Mouse (Mus musculus) bone marrow, adult 2 months (tissue): ENCODE results near the gene Lrp10. TPM values are rescaled to one million over a fixed set of nuclear protein-coding genes. Genes with fewer than 3 reads are reported as not detected.

Experiments
- H3K27ac ChIP-seq: fragments of 200-500 bp; 2 replicates; pipeline ENCODE4 v1.5.1; 2012; ENCODE audit warnings: low read depth, mild to moderate bottlenecking, control low read depth, inconsistent platforms, low read length; ENCODE audit not compliant: control insufficient read depth, poor library complexity, insufficient read depth
- H3K4me1 ChIP-seq: fragments of 200-500 bp; 2 replicates; pipeline ENCODE4 v1.6.1; 2011; ENCODE audit warnings: low read length; ENCODE audit not compliant: control insufficient read depth, insufficient read depth
- H3K4me3 ChIP-seq: fragments of 200-500 bp; replicated peaks from 2 replicates; pipeline ENCODE3; 2011; ENCODE audit warnings: mild to moderate bottlenecking, low read depth, low read length, control low read depth; ENCODE audit not compliant: control insufficient read depth
- CTCF ChIP-seq: fragments of 200-500 bp; IDR thresholded peaks from 2 replicates; pipeline ENCODE4 v1.5.1; 2011; ENCODE audit warnings: low read length, control low read depth; ENCODE audit not compliant: control insufficient read depth, insufficient read depth
- POLR2A ChIP-seq: fragments of 200-500 bp; IDR thresholded peaks from 2 replicates; pipeline ENCODE4 v1.6.1; 2011; ENCODE audit warnings: low read depth, mild to moderate bottlenecking, control low read depth, low read length, borderline replicate concordance; ENCODE audit not compliant: control insufficient read depth
- WGBS: fragments of 180-500 bp; shearing (Covaris S2); methylation state at CpG from one replicate; pipeline ENCODE4 v1.1.7; 2018; 5-methylcytosine and 5-hydroxymethylcytosine counted together
- polyA plus RNA-seq: library from polyadenylated mRNA; stranded (reverse); fragments of >200 nt; gene quantifications from 2 replicates; pipeline ENCODE4 v1.2.4, GENCODE M21; 2011; ENCODE audit warnings: low replicate concordance; ENCODE audit not compliant: missing spikeins, insufficient read depth, insufficient read length

The Lrp10 gene
- polyA plus RNA-seq, 1 experiment, result 29.0 TPM

DNA sequence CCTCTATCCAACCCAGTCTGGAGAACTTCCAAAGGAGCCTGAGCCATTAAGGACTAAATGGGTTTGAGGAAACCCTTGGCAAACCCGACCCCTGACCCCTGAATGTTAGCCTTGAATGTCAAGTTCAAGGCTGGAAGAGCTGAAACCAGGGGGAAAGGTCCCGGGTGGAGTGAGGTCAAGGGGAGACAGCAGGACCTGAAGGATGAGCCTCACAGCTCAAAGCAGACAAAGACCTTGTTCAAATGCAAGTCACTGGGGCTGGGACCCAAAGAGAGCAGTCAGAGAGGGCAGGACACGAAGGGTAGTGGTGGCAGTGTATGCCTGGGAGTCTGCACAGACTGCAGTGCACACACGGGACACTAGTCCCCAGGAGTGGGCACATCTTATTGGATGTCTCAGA lies 22.6 kb upstream of the Lrp10 start:
- Histone ChIP-seq H3K4me1 (peaks cover 1% of the 10 kb centered on the region; the same call in 1 of the 2 replicates), H3K27ac (no peak overlapping the region), H3K4me3 (no peak overlapping the region)
- WGBS, result 79% methylated on average over 4 of the region's 4 CpGs
- TF ChIP-seq POLR2A (no peak), CTCF (no peak)

DNA sequence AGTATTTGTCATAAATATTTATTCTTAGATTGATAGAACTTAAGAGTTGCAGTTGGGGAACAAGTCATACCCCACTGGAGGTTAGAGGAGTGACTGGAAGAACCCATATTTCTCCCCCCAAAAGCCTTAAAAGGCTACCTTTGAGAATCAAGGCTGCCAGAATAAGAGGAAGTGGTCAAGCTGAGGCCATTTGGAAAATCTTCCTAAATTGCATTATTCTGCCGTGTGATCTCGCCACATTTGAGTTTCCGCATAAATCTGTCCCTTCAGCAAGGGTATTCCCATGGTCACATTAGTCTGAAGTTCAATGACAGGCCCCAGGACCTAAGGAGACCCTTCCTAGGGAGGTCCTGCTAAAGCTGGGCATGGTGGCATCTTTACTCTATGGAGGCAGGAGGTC lies 21.4 kb upstream of the Lrp10 start:
- WGBS, result 27% methylated on average over 3 of the region's 3 CpGs
- TF ChIP-seq CTCF, result no peak
- TF ChIP-seq POLR2A, result no peak
- Histone ChIP-seq H3K4me3 (no peak overlapping the region), H3K27ac (no peak overlapping the region), H3K4me1 (peaks cover 1% of the 10 kb centered on the region; the same call in 1 of the 2 replicates)

DNA sequence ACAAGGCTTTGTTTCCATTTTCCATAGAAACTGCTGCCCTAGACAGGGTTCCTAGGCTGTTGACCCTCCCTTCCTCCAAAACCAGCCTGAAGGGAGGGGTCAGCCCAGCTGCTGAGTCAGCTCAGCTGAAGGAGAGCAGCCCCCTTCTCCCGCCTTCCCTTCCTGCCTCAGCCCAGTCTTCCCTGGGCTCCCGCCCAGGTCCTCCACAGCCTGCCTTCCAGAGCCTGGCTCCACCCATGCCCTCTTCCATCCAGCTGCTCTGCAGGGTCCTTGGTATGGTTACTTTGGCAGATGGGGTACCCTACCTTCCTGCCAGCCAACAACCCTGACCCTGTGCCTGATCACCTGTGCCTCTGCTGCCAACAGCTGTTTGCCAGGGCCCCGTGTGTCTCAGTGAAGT lies 20.7 kb upstream of the Lrp10 start:
- Histone ChIP-seq H3K27ac (peak overlapping the region; percentile 19; the same call in 1 of the 2 replicates), H3K4me3 (no peak overlapping the region), H3K4me1 (peaks cover 1% of the 10 kb centered on the region; the same call in 1 of the 2 replicates)
- TF ChIP-seq POLR2A, result no peak
- no peak for TF ChIP-seq CTCF
- 41% methylated on average over 3 of the region's 3 CpGs for WGBS

DNA sequence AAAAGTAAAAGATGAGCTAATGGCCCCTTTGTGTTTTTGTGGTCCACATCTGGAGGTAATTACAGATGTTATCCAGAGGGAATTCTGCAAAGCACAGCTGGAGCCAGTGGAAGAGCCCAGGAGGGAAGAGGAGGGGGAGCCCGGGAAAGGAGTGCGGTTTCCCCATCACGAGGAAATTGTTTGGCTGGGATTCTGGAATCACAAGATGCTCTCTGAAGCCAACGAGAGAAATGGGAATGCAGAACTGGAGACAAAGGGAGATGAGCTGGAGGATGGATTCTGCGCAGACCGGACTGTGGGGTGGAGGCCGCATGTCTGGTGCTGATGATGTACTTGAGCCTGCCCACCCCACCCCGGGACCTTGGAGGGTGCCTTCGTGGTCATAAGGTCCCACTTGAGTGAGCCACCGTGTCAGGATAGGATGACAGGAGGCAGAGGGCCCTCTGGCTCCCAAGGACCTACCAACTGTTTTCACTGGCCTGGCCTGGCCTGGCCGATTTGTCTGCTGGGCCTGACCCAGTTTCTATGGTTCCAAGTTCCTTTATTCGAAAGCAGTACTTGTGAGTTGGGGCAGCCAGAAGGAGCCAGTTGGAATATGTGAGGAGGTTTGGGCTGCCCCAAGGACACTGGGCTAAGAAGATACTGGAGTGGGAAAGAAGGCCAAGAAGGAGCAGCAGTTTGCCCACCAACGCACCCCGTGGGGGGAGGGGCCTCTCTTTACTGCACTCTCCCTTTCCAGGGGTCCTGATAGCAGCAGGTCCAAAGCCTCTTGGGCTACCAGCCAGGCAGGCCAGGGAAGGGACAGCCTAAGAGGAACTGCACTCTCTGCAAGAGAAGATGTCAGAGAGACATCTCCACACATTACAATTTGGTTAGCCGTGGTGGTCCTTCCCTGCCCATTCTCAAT lies 20.0 kb upstream of the Lrp10 start:
- H3K27ac ChIP-seq, result no peak overlapping the region
- no peak overlapping the region for H3K4me3 ChIP-seq
- TF ChIP-seq CTCF (no peak), POLR2A (no peak)
- WGBS, result 79% methylated on average over 15 of the region's 15 CpGs
- peaks cover 1% of the 10 kb centered on the region; the same call in 1 of the 2 replicates for H3K4me1 ChIP-seq

DNA sequence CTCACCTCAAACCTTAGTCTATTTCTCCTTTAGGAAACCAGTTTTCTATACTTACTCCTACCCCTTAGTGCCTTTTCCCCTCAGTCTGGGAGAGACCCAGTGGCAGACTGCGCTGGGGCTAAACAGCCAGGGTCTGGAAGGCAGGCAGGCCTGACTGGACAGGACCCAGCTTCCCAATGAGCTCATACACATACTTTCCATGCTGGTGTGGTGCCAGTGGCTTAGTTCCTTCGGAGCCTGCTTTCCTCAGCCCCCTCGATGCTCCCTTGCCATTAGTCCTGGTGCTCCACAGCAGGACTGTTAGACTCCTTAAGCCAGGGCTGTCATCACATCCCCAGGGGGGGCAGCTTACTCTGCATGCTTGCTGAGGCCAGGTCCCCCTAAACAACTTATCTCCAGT lies 18.5 kb upstream of the Lrp10 start:
- 79% methylated on average over 3 of the region's 3 CpGs for WGBS
- no peak for TF ChIP-seq POLR2A
- no peak for TF ChIP-seq CTCF
- H3K27ac ChIP-seq, result no peak overlapping the region
- H3K4me3 ChIP-seq, result no peak overlapping the region
- H3K4me1 ChIP-seq, result peaks cover 3% of the 10 kb centered on the region; the same call in 1 of the 2 replicates

DNA sequence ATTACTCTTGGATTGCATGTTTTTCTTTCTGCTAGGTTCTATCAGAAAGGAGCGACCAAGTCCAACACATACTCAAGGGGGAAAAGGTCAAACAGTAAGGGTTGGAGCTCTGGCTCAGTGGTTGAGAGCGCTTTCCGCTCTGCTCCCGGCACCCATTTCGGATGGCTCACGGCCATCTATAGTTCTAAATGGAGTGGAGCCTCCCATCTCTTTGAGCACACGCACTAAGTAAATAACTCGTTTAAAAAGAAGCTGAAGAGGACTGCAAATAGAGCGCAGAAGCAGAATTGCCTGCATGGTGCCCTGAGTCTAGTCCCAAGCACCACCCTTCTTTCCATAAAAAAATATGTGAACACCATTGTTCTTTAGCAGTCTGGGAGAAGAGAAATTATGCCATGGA lies 10.4 kb upstream of the Lrp10 start:
- no peak overlapping the region for H3K27ac ChIP-seq
- TF ChIP-seq CTCF (no peak), POLR2A (no peak)
- H3K4me3 ChIP-seq, result no peak overlapping the region
- peaks cover 1% of the 10 kb centered on the region; the same call in 1 of the 2 replicates for H3K4me1 ChIP-seq
- 89% methylated on average over 9 of the region's 9 CpGs for WGBS

DNA sequence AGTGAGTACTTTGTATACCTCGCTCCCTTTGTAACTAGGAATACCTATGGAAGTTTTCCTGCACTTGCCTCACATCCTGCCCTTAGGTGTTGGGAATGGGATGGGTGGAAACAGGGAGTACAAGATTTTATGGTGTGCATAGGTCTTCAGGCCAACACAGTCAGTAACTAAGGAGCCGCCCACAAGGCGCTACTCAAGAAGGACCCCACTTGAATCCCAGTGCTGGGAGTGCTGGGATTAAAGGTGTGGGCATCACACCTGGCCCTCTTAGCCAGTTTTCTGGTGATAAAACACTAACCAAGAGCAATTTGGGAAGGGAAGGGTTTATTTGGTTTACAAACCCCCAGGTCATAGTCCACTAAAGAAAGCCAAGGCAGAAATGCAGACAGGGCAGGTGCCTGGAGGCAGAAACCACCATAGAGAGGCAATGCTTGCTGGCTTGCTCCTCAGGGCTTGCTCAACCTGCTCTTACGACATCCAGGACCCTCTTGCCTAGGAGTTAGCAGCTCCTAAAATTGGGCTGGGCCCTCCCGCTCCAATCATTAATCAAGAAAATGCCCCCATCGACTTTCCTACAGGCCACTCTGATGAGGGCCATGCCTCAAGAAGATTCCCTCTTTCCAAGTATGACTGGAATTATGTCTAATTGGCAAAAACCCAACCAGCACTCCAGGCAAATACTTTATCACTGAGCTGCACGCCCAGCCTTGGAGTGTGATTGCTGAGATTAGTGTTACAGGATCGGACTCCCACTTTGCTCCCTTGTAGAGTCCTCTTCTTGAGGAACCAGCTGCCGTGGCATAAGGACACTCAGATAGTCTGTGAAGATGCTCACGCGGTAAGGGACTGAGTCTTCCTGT lies 9.0 kb upstream of the Lrp10 start:
- 73% methylated on average over 11 of the region's 11 CpGs for WGBS
- Histone ChIP-seq H3K27ac (no peak overlapping the region), H3K4me1 (no peaks in the 10 kb centered on the region), H3K4me3 (no peak overlapping the region)
- TF ChIP-seq CTCF, result no peak
- no peak for TF ChIP-seq POLR2A

DNA sequence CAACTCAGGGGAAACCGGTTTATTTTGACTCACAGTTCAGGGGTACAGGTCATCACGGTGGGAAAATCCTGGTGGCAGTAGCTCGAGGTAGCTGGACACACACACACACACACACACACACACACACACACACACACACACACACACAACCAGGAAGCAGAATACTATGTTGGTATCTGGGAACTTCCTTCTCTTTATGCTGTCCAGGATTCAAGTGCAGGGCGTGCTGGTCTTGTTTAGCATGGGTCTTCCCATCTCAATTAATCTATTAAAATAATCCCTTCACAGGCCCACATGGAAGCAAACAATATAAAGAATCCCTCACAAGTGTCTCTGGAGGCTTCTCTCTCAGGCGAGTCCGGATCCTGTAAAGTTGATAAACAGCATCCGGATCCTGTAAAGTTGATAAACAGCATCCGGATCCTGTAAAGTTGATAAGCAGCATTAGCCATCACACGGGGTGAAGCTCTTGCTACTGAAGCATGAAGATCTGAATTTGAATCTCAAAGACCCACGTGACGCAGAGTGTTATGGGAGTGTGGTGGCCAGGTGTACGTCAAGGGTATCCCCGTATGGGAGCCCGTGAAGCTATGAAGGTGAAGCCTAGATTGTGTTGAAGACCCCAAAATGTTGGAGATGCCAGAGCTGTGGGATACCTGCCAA lies 5.9 kb upstream of the Lrp10 start:
- no peak overlapping the region for H3K27ac ChIP-seq
- H3K4me3 ChIP-seq, result no peak overlapping the region
- 79% methylated on average over 14 of the region's 14 CpGs for WGBS
- peaks cover 1% of the 10 kb centered on the region; the same call in 1 of the 2 replicates for H3K4me1 ChIP-seq
- TF ChIP-seq CTCF (no peak), POLR2A (no peak)
